Mouse (Mus musculus) right cerebral cortex, adult 18-20 months (tissue): ENCODE measurements around the gene Prss57.

ENCODE experiments used
- DNase-seq: peaks from one replicate; pipeline ENCODE4 v3.0.0; 2022; ENCODE audit warnings: mixed read lengths

Gene Prss57

DNA sequence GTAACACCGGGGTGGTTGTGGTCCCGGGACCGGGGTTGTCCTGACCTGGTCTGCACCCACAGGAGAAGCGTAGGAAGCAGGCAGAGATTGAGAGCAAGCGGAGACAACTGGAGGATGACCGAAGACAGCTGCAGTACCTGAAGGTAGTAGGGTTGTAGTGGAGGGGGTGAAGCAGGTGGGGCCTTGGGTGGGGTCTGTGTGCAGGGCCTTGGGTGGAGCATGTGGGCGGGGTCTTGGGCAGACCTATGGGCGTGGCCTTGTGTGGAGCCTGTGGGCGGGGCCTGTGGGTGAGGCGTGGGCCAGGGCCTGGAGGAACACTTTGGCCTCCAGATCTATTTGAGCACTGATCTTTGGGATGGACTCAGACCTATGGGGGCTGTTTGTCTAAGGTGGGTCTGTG is 16.2 kb upstream of the Prss57 start:
- DNase-seq: no peak

DNA sequence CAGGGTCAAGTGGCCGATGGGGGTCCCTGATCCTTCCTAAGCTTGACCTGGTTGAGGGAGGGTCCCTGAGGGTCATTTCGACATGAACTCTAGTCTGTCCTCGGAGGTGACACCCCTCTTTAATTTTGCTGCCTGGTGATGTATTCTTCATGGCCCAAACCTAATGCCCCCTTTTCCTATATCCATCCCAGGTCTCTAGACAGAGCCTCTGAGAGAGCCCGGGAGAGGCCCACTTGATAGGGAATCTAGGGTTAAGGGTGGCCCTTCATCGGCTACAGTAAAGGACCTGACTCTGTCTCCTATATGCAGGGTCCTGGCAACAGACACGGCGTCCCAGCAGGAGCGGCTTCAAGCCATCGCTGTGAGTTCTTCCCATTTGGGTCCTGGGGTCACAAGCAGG is 15.6 kb upstream of the Prss57 start:
- DNase-seq: no peak

DNA sequence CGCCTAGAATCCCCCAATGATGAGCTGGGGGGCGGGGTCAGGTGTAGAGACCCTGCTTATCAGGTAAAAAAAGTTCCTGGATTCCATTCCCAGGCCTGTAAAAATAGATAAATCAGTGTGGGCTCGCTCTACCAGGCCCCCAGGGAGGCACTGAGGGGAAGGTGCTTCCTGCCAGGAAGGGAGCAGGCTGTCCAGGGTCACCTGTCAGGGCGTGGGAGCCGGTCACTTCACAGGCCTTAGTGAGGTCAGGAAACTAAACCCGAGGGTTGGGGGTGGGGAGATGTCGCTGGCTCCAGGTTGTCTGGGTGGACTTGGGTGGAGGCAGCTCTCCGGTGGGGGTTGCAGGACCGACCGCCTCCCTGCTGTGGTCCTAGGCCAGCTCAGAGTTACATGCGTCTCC is 14.9 kb upstream of the Prss57 start:
- DNase-seq: no peak

DNA sequence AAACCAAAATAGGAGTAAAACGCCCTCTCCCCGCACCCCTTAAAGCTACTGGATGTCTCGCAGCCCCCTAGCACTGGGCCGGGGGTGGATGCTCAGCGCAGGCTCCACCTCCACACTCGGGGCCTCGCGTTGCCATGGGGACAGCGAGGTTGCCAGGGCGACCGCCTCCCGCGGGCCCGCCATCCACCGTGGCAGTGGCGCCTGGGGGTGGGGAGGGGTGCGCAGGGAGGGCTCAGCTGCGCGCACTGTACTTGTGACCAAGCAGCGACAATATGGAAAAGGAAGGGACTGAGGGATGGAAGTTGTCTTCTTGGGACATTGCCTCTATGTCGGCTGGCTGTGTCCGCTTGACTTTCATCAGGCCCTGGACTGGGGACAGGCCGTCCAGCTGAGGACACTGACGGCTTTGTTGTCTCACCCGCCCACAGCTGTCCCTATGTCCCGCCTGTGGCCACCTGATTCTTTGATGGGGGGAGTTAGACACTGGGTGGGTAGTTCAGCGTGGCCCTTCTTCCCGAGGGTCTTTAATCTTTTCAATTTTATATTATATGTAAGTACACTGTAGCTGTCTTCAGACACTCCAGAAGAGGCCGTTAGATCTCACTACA is 13.1 kb upstream of the Prss57 start:
- peak; percentile 97 for DNase-seq

DNA sequence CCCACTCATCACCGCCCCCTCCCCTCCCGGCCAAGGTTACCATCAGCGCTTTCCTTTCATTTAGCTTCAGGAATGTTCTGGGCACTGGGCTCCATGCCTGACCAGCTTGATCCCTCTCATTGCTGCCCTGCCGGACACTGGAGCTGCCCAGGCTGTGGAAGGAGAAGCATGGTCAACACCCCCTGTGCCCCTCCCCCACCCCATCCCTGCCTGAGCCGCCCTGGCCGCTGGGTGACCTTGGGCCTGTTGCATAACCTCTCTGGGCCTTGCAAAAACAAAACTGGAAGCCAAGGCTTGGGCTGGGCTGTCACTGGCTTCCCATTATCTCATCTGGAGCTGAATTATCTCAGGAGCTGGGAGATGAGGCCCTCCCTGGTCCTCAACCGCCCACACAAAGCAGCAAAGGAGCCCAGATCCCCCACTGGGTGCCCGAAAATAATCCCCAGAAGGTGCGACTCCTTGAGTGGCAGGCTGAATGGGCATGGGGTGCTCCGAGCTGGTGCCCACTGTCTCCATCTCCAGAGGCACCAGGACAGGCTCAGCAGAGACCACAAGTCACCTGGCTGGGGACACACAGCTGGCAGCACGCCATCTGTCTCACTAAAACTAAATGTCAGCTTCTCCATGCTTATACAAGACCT is 11.7 kb upstream of the Prss57 start:
- peak; percentile 60 for DNase-seq

DNA sequence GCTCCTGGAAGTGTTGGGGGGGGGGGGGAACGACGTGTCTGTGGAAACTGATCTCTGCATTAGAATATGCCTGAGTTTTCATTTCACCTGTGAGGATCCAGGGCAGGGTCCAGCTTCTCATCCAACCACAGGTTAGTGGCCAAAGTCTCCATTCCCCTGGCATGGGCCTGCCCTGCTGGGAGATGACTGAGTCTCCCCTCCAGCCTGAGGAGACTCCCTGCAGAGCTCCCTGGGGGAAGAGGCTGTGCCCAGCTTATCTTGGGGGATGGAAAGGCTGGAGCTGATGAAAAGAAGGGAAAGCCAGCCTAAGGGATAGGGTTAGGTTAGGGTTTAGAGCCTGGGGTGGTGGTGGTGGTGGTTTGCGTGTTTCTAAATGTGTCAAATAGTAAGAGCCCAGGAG is 11.1 kb upstream of the Prss57 start:
- DNase-seq: no peak

DNA sequence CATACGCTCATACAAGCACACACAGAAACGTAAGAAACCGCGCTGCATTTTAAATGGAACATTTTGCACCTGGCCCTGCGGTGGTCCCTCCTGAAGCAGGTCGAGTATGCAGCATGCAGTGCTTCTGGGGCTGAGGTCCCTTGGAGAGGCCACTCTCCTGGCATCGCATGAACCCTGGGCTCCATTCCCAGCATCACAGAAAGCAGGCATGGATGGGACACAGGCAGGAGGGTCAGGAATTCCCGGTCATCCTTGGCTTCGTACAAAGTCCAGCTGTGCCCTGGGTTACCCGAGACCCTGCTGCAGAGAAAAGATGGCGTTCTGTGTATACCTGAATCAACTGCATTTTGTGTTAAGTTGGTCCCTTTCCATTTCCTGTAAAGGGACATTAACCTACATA is 9.7 kb upstream of the Prss57 start:
- no peak for DNase-seq

DNA sequence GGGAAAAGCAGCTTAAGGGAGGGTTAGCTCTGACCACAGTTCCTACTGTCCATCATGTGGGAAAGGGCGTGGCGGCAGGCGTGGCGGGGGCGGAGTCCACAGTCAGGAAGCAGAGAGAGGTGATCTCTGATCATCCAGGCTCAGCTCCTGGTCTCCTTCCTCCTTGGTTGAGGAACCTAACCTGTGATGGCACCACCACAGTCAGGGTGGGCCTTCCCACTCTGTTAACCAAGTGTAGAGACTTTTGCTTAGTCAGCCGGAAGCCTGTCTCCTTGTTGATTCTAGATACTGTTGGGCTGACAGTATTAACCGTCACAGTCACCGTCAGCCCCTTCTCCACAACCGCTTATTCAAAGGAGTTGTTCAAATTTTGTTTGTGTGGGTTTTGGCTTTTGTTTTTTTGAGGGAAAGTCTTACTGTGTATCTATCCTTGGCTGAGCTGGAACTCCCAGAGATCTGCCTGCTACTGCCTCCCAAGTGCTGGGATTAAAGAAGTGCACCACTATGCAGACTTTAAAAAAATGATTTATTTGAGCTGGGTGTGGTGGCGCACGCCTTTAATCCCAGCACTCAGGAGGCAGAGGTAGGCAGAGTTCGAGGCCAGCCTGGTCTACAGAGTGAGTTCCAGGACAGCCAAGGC is 7.6 kb upstream of the Prss57 start:
- no peak for DNase-seq

DNA sequence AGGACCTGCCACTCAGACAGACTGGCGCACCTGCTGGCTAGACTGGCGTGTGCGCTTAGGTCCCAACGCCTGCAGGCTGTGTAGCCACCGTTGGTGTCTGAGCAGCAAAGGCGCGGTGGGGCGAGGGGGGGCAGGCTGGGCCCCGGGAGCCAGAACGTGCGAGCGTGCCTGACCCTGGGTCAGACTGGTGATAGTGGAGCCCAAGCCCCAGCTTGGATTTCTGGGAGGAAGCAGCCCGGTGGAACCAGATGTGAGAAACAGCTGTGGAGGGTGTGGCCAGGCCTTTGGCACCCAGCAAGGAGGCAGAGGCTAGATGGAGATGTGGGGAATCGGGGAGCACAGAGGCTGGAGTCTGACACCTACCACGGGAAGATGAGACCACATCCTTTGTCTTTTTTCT is 6.6 kb upstream of the Prss57 start:
- no peak for DNase-seq

DNA sequence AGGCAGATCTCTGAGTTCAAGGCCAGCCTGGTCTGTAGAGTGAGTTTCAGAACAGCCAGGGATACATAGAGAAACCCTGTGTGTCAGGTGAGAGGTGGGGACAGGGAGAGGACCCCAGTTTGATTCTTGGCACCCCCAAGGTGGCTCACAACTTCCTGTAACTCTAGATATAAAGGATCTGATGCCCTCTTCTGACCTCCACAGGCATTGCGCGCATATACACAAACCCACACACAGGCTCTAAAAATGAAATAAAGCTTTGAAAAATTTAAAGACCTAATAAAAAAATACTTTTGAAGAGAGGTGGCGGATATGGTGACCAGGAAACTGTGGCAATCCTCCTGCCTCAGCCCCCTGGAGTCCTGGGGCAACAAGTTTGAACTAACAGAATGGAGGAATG is 5.1 kb upstream of the Prss57 start:
- no peak for DNase-seq

DNA sequence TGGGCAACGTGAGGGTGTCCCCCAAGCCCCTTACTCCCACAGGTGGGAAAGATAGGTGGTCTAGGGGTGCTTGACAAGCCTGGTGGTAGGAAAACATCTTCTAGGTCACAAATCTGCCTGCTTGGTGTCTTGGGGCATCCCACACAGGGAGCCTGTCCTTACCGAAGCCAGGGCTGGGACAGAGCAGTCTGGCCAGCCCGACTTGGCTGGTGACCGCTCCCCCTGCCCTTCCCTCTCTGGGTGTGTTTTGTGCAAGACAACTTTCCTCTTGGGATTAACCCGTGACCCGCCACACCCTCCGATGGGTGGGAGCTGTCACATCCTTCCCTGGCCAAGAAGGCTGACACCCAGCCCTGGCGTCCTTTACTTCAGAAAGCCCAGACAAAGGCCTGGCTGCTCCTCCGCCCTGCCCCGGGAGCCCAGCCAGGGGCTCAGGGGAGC is 3.8 kb upstream of the Prss57 start:
- no peak for DNase-seq

DNA sequence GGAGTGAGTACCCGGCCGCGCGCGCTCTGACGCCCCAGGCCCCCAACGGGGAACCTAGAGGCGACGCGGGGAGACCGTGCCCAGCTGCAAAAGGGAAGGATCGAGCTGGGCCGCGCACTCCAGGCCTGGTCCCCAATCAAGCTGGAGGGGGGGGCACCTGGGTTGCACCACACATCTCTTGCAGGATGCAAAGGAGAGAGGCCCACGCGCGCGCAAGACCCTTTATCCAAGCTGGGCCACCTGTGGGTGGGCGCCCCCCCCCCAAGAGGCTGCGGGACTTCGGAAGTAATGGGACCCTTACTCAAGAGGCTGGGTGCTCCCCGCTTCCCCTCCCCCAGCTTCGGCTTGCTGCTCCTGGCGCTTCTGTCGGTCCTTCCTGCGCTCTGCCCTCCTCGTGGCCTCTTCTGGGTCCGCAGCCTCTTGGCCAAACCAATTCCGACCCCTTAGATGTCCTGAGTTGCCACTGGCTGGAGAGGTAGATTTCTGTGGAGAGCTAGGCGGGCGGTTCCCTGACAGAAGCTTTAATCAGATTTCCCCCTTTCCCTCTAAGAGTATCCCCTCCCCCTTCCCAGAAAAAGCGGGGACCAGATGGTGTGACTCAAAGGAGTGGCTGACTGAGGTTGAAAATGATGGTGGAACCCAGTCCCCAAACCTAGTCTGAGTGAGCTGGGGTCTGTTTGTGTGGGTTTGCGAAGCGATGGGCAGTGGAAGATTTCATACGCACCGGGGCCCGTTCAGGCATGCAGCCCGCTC is 3.2 kb upstream of the Prss57 start:
- peak; percentile 71 for DNase-seq

DNA sequence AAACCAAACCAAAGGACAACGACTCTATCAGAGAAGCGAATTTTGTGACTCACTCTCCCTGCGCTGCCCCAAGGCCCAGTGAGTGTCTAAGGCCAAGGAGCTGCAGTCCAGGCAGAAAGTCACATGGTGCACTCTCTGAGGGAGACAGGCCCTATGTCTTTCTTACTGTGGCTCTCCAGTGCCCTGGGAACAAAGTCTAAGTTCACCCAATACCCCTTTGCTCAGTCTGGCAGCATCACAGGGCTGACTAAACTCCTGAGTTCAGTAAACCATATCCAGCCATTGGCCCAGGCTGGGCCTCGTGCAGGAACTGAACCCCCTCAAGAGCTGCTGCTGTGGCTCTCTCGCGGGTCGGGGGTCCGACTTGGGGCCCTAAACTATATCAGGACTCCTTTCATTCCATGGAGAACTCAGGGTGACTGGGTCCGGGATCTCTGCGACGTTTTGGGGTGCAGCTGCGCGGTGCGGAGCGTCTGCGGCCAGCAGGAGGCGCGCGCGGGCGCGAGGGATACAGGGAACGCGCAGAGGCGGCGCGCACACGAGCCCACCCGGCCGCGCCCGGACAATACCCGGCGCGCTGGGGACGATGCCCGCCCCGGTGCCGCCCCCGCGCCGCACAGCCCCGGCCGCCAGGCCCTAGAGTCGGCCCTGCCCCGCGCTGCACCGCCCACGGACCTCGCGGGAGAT is 2.4 kb upstream of the Prss57 start, which contains the start of gene Palm:
Palm (plus strand) TSS at position 522 of the 687 bp plus-strand sequence.
- DNase-seq: peak; percentile 85

DNA sequence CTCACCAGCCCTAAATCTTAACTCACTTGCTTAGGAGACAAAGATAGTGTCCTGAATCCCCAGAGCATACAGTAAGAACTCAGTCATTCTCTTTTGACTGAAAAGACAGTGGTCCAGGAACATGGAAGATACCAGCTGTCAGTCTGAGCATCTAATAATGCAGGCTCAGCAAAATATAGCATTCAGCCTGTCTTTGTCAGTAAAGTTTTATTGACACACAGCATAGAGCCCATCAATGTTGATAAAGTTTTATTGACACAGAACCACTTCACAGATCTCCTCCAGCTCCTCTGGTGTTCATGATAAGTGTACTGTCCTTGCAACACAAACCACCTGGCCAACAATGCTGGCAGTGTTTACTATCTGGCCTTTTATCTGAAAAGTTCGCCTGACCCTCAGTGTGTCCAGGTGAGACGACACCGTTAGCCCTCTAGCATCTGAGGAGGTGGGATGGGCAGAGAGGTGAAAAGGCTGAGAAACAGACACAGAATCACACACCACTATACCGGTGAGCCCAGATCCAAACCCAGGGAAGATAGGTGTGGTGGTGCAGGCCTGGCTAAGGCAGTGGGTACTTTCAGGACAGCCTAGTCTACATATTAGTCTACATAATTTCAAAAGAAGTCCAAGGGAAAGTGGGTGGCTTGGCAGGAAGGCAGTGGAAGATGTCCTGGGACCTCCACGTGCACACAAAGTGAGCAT is 1.7 kb upstream of the Prss57 start:
- no peak for DNase-seq

DNA sequence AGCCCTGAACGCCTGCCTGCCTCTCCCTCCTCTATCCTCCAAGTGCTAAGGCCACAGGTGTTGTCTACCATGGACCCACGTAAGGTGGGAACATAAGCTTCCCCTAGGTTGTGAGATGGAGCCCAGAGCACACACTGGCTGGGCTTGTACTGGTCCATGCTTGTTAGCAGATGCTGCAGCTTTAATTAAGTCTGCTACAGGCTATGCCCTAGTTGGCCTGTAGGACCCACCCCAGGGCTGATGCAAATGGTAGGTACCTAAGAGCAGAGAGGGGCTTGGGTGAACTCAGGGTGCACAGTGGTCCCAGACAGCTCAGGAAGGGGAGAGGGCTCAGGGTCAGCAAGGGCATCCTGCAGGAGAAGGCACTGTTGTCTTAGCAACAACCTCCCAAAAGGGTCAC is 1.2 kb downstream of the Prss57 start:
- DNase-seq: no peak

DNA sequence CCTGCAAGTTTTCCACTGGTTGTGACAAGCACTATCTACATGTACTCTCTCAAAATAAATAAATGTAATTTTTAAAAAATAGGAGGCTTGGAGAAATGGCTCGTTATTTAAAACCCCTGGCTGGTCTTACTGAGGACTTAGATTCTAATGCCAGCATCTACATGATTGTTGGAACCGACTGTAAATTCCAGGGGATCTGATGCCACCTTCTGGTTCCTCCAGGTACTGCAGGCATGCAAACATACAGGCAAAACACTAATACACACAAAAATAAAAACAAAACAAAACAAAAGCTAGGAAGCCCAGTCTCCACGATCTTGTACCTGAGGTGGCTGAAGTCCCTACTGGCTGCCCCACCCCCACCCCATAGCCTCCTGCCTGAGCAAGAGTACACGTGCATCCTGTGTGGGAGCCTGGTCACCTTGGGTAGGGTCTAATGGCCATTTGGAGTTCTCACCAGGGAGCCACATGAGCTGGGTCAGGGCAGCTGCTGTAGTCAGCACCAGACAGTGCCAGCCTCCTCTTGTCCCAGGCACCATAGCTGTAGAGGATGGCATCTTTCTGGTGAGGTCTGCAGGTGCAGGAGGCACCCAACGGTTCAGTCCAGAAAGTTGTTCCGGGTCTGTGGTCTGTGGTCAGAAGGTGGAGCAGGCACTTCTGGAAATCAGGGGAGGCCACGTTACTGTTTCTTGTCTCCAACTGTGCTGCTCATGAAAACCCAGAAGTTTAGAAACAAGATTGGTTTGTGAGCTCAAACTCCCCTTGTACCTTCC is 2.2 kb downstream of the Prss57 start:
- DNase-seq: peak; percentile 71

DNA sequence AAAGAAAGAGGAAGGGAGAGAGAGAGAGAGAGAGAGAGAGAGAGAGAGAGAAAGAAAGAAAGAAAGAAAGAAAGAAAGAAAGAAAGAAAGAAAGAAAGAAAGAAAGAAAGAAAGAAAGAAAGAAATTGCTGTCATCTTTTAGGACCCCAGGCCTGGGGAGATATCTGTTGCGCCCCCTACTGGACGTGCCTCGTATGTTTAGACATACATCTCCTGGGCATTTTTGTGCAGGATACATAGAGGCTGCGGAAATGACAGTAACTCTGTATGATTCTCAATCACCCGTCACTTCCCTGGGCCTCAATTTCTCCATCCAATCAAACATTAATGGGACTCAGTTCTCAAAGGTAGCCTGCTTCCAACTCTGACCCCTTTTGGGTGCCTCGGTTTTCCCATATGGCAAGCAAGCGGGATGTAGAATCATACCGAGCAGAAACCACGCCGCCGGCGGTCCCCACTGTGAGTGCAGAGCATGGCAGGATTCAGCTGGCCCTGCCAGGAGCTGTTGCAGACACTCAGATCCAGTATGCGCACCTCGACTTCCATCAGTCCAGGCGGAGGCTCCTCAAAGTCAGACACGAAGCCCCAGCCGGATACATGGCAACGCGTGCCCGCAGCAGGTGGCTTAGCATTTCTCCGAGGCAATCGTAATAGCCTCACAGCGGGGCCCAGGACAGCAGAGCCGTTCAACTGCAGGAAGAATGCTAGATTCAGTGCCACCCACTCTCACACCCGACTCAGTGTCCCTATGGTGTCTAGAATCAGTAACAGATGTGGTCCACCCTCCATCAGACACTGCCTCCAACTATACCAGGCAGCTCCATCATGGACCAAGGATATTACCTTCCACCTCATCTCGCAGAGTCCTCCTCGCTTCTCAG is 6.6 kb downstream of the Prss57 start:
- no peak for DNase-seq

DNA sequence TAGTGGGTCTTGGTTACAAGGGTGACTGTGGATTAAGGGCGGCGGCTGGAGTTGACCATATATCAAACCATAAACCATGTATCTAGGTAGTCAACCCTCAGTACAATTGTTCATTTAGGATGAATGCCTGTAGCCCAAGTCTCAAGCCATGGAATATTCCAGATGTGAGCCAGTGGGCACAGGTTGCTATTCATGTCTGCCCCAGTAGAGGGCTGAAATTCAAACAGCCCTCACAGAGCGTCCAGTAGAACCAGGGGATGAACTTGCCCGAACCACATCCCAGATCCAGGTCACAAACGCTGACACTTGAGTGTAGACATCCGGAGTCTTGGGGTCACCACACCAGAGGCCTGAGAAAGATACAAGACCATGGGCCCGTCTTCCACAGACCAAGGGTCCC is 7.7 kb downstream of the Prss57 start:
- DNase-seq: no peak

DNA sequence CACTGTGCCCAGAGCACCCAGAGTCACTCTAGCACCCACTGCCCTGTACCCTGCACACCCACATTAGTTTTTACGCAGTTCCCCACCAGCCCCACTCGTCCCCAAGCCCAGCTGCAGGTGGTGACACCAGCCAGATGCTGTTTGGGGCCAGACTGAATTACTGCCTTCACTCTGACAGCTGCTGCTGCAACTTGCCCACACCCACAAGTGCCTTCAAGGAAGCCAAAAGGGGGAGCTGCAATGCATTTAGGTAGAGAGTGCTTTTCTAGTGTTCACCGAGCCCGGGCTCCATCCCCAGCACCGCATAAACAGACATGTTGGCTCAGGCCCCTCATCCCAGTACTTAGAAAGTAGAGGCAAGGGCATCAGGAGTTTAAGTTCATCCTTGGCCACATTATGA is 8.8 kb downstream of the Prss57 start:
- DNase-seq: no peak

DNA sequence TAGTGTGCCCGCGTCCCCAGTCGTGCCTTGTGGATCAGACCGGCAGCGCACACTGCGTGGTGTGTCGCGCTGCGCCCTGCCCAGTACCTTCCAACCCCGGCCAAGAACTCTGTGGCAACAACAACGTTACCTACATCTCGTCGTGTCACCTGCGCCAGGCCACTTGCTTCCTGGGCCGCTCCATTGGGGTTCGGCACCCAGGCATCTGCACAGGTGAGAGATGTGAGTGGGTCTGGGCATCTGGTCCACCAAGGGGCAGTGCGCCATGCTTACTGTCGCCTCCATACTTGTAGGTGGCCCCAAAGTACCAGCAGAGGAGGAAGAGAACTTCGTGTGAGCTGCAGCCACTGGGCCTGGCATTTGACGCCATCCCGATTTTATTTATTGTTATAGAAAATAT is 9.6 kb downstream of the Prss57 start:
- DNase-seq: no peak

DNA sequence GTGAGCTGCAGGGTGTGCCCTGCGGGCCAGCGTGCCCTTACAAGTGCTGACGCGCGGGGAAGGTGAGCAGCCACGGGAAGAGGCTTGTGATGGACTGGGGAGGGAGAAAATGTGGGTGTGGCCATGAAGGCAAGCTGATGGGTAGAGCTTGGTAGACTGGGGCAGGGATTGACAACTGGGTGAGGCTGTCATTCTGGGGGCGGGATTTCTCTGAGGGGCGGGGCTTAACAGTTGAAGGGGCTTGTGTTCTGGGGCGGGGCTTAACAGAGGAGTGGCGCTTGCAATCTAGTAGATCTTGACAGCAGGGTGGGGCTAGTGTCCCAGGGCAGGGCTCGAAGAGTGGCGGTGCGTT is 10.1 kb downstream of the Prss57 start:
- no peak for DNase-seq
